8 mouse cellular contexts compared by ENCODE assay signal in genomic region chr10:80250573-80250972, GRCm38 (mm10). TPM values are rescaled to one million over a fixed set of nuclear protein-coding genes. Genes with fewer than 3 reads are reported as not detected.
DNase-seq lines count a peak whose midpoint lies in the region; ATAC-seq and TF ChIP-seq lines count a peak whose summit lies in the region.
"Had no signal": no experiment of that assay in that cellular context is flagged by ENCODE, and none has a peak within 500 bp of the region (broad histone marks: within the 10 kb centered on the region; RNA-seq: fewer than 3 reads in every experiment).

No protein-coding gene starts in this region.

- H3K27ac ChIP-seq in left cerebral cortex, adult 2 months, result no peak overlapping the region
- no peak overlapping the region for H3K27ac ChIP-seq in forebrain, embryonic 14.5 days (ENCODE audit: low read depth, low read length)
- no peak overlapping the region for H3K27ac ChIP-seq in limb, embryonic 13.5 days
- no peak overlapping the region for H3K27ac ChIP-seq in neural tube, embryonic 15.5 days (replicated peaks)
- H3K27ac ChIP-seq in thymus, adult 2 months (ENCODE audit: control insufficient read depth, insufficient read depth, low read length), result no peak overlapping the region; the same call in 1 of the 2 replicates

- no peaks in the 10 kb centered on the region for H3K9me3 ChIP-seq in forebrain, embryonic 14.5 days (replicated peaks; ENCODE audit: control insufficient read depth, low read length)
- no peaks in the 10 kb centered on the region for H3K9me3 ChIP-seq in limb, embryonic 13.5 days
- H3K9me3 ChIP-seq in neural tube, embryonic 15.5 days (replicated peaks), result no peaks in the 10 kb centered on the region

- peak overlapping the region; percentile 96; the same call in 1 of the 2 replicates for H3K4me2 ChIP-seq in forebrain, embryonic 14.5 days (ENCODE audit: low read length)
- H3K4me2 ChIP-seq in limb, embryonic 13.5 days (replicated peaks), result peak overlapping the region; percentile 95
- H3K4me2 ChIP-seq in neural tube, embryonic 15.5 days, result peak overlapping the region; percentile 91

- 88% methylated on average over 4 of the region's 4 CpGs for WGBS in forebrain, embryonic 14.5 days
- WGBS in limb, embryonic 13.5 days, result 82% methylated on average over 4 of the region's 4 CpGs
- 86% methylated on average over 4 of the region's 4 CpGs for WGBS in neural tube, embryonic 15.5 days
- 85% methylated on average over 4 of the region's 4 CpGs for WGBS in thymus, adult 2 months

- ATAC-seq in forebrain, embryonic 14.5 days, result no peak
- no peak for ATAC-seq in limb, embryonic 13.5 days (ENCODE audit: low FRiP score, low read depth)
- ATAC-seq in neural tube, embryonic 15.5 days (ENCODE audit: low FRiP score), result no peak

- 0 out of 2 replicates have a peak overlapping the region, but pooled peaks have one; percentile 5 for H3K9ac ChIP-seq in forebrain, embryonic 14.5 days (ENCODE audit: low read length)
- H3K9ac ChIP-seq in limb, embryonic 13.5 days, result peak overlapping the region; percentile 86; the same call in 1 of the 2 replicates
- H3K9ac ChIP-seq in neural tube, embryonic 15.5 days (replicated peaks), result 0 out of 2 replicates have a peak overlapping the region, but pooled peaks have one; percentile 75

- no peaks in the 10 kb centered on the region for H3K27me3 ChIP-seq in forebrain, embryonic 14.5 days (replicated peaks; ENCODE audit: control insufficient read depth, insufficient read depth, low read length)
- H3K27me3 ChIP-seq in limb, embryonic 13.5 days, result no peaks in the 10 kb centered on the region
- H3K27me3 ChIP-seq in neural tube, embryonic 15.5 days (replicated peaks), result no peaks in the 10 kb centered on the region
- H3K27me3 ChIP-seq in thymus, adult 2 months (ENCODE audit: control insufficient read depth, insufficient read depth, low read length), result no peaks in the 10 kb centered on the region

- intact Hi-C loops in left cerebral cortex, adult 2 months (cut with DNase I), result no loop called here
- intact Hi-C loops in left cerebral cortex, postnatal 36 days (cut with DNase I), result no loop called here

- no peak for DNase-seq in left cerebral cortex, adult 2 months (ENCODE audit: extremely low spot score in 1 of 2, low spot score in 2 of 2)
- DNase-seq in left cerebral cortex, postnatal 36 days (ENCODE audit: low spot score in 2 of 2), result no peak
- DNase-seq in forebrain, embryonic 14.5 days (ENCODE audit: low spot score), result no peak
- no peak for DNase-seq in right cerebral cortex, postnatal 36 days (ENCODE audit: low spot score in 2 of 2)
- DNase-seq in thymus, adult 2 months, result no peak
- DNase-seq: layer of hippocampus, adult 9-11 months had no signal

- H3K4me3 ChIP-seq in left cerebral cortex, adult 2 months, result peak overlapping the region; percentile 81; the same call in 1 of the 2 replicates
- H3K4me3 ChIP-seq in forebrain, embryonic 14.5 days (ENCODE audit: low read depth, low read length), result peak overlapping the region; percentile 64; the same call in 1 of the 2 replicates
- H3K4me3 ChIP-seq in limb, embryonic 13.5 days, result peak overlapping the region; percentile 85
- H3K4me3 ChIP-seq in neural tube, embryonic 15.5 days (replicated peaks), result peak overlapping the region; percentile 73
- H3K4me3 ChIP-seq in thymus, adult 2 months (ENCODE audit: control insufficient read depth, insufficient read depth, low read length), result no peak overlapping the region

- H3K36me3 ChIP-seq in forebrain, embryonic 14.5 days (ENCODE audit: control insufficient read depth, insufficient read depth, low read length), result peaks cover 31% of the 10 kb centered on the region
- H3K36me3 ChIP-seq in limb, embryonic 13.5 days, result peaks cover 36% of the 10 kb centered on the region
- peaks cover 30% of the 10 kb centered on the region for H3K36me3 ChIP-seq in neural tube, embryonic 15.5 days
- peaks cover 9% of the 10 kb centered on the region for H3K36me3 ChIP-seq in thymus, adult 2 months (ENCODE audit: control insufficient read depth, insufficient read depth, low read length)

- TF ChIP-seq POLR2A in thymus, adult 2 months (IDR thresholded peaks at IDR 0.05; ENCODE audit: control insufficient read depth, extremely low read depth, insufficient read depth, low read length, poor library complexity), result no peak

- no peak for TF ChIP-seq CTCF in left cerebral cortex, adult 2 months (IDR thresholded peaks at IDR 0.05)
- no peak for TF ChIP-seq CTCF in thymus, adult 2 months (IDR thresholded peaks at IDR 0.05; ENCODE audit: borderline replicate concordance, control insufficient read depth, extremely low read depth, insufficient read depth, low read length, poor library complexity)

- H3K4me1 ChIP-seq in forebrain, embryonic 14.5 days (ENCODE audit: control insufficient read depth, insufficient read depth, low read length), result peaks cover 6% of the 10 kb centered on the region
- peaks cover 16% of the 10 kb centered on the region for H3K4me1 ChIP-seq in limb, embryonic 13.5 days
- peaks cover 38% of the 10 kb centered on the region for H3K4me1 ChIP-seq in neural tube, embryonic 15.5 days
- peaks cover 11% of the 10 kb centered on the region for H3K4me1 ChIP-seq in thymus, adult 2 months (replicated peaks; ENCODE audit: control insufficient read depth, insufficient read depth, low read length)

RNA-seq across cellular contexts. Expression of gene Ndufs7, which starts 1.7 kb away (rescaled TPM):
- 100 to 1,000 TPM; 194 to 206 TPM for total RNA-seq in left cerebral cortex, adult 2 months (2021)
- total RNA-seq in left cerebral cortex, postnatal 36 days (2021), result 100 to 1,000 TPM; 185 to 213 TPM
- 269 and 351 TPM in 2 replicates for polyA plus RNA-seq in forebrain, embryonic 14.5 days (2014; fragmentation: Nextera tagmentation; extraction: Ambion mirVana)
- polyA plus RNA-seq in limb, embryonic 13.5 days (2015; fragmentation: Nextera tagmentation; extraction: Ambion mirVana), result 298 and 306 TPM in 2 replicates
- polyA plus RNA-seq in neural tube, embryonic 15.5 days (2015; fragmentation: Nextera tagmentation; extraction: Ambion mirVana), result 353 and 368 TPM in 2 replicates
- polyA plus RNA-seq in thymus, adult 2 months (2012; rRNA removed), result 531 and 647 TPM in 2 replicates

RNA-seq across cellular contexts. Expression of gene Gamt, which starts 10.2 kb away (rescaled TPM):
- 10 to 100 TPM; 16.6 to 23.3 TPM for total RNA-seq in left cerebral cortex, adult 2 months (2021)
- 10 to 100 TPM; 22.5 to 43.9 TPM for total RNA-seq in left cerebral cortex, postnatal 36 days (2021)
- 18.7 and 21.0 TPM in 2 replicates for polyA plus RNA-seq in forebrain, embryonic 14.5 days (2014; fragmentation: Nextera tagmentation; extraction: Ambion mirVana)
- 57.1 and 58.4 TPM in 2 replicates for polyA plus RNA-seq in limb, embryonic 13.5 days (2015; fragmentation: Nextera tagmentation; extraction: Ambion mirVana)
- polyA plus RNA-seq in neural tube, embryonic 15.5 days (2015; fragmentation: Nextera tagmentation; extraction: Ambion mirVana), result 27.9 and 34.6 TPM in 2 replicates
- polyA plus RNA-seq in thymus, adult 2 months (2012; rRNA removed), result 6.0 and 6.4 TPM in 2 replicates

RNA-seq across cellular contexts. Expression of gene Dazap1, which starts 10.7 kb away (rescaled TPM):
- 10 to 100 TPM; 87.4 to 90.3 TPM for total RNA-seq in left cerebral cortex, adult 2 months (2021)
- total RNA-seq in left cerebral cortex, postnatal 36 days (2021), result 10 to 100 TPM; 71.7 to 99.0 TPM
- polyA plus RNA-seq in forebrain, embryonic 14.5 days (2014; fragmentation: Nextera tagmentation; extraction: Ambion mirVana), result 44.5 and 46.0 TPM in 2 replicates
- polyA plus RNA-seq in limb, embryonic 13.5 days (2015; fragmentation: Nextera tagmentation; extraction: Ambion mirVana), result 64.9 and 67.9 TPM in 2 replicates
- polyA plus RNA-seq in neural tube, embryonic 15.5 days (2015; fragmentation: Nextera tagmentation; extraction: Ambion mirVana), result 48.6 and 50.4 TPM in 2 replicates
- polyA plus RNA-seq in thymus, adult 2 months (2012; rRNA removed), result 134 and 166 TPM in 2 replicates

RNA-seq across cellular contexts. Expression of gene Mum1, which starts 24.3 kb away (rescaled TPM):
- 10 to 100 TPM; 37.8 to 43.3 TPM for total RNA-seq in left cerebral cortex, adult 2 months (2021)
- 10 to 100 TPM; 35.9 to 43.8 TPM for total RNA-seq in left cerebral cortex, postnatal 36 days (2021)
- polyA plus RNA-seq in forebrain, embryonic 14.5 days (2014; fragmentation: Nextera tagmentation; extraction: Ambion mirVana), result 39.6 and 42.4 TPM in 2 replicates
- 94.7 and 96.9 TPM in 2 replicates for polyA plus RNA-seq in limb, embryonic 13.5 days (2015; fragmentation: Nextera tagmentation; extraction: Ambion mirVana)
- 46.8 and 49.6 TPM in 2 replicates for polyA plus RNA-seq in neural tube, embryonic 15.5 days (2015; fragmentation: Nextera tagmentation; extraction: Ambion mirVana)
- 111 and 113 TPM in 2 replicates for polyA plus RNA-seq in thymus, adult 2 months (2012; rRNA removed)

RNA-seq across cellular contexts. Expression of gene Rps15, which starts 41.7 kb away (rescaled TPM):
- 100 to 1,000 TPM; 816 to 913 TPM for total RNA-seq in left cerebral cortex, adult 2 months (2021)
- 100 to 1,000 TPM; 799 to 946 TPM for total RNA-seq in left cerebral cortex, postnatal 36 days (2021)
- polyA plus RNA-seq in forebrain, embryonic 14.5 days (2014; fragmentation: Nextera tagmentation; extraction: Ambion mirVana), result 694 and 922 TPM in 2 replicates
- 908 and 936 TPM in 2 replicates for polyA plus RNA-seq in limb, embryonic 13.5 days (2015; fragmentation: Nextera tagmentation; extraction: Ambion mirVana)
- 544 and 638 TPM in 2 replicates for polyA plus RNA-seq in neural tube, embryonic 15.5 days (2015; fragmentation: Nextera tagmentation; extraction: Ambion mirVana)
- 2,172 and 2,371 TPM in 2 replicates for polyA plus RNA-seq in thymus, adult 2 months (2012; rRNA removed)

Comparison
In these comparisons a context has a peak if more than half of its experiments do, and no peak if none do; other contexts are left out.
1. H3K9ac ChIP-seq: peak in every context shown above with its lines; median percentile 86 in limb, embryonic 13.5 days; 75 in neural tube, embryonic 15.5 days; 5 in forebrain, embryonic 14.5 days.